Mouse (Mus musculus) activated CD4-positive, CD25-positive, alpha-beta regulatory T cell, adult 4 months (primary cell): ENCODE results near the gene Nhsl1. TPM values are rescaled to one million over a fixed set of nuclear protein-coding genes. Genes with fewer than 3 reads are reported as not detected.
A peak's percentile ranks its signal among the peaks of the same experiment; 100 is the strongest.
"Not testable (repeated sequence)": the region's sequence is repeated elsewhere in the genome, so short reads cannot be mapped to it uniquely, and the experiment has no call there.

ENCODE experiments used
- ATAC-seq: one replicate; pipeline ENCODE4 v1.8.0; 2017
- polyA plus RNA-seq, 2 experiments: library from polyadenylated mRNA; unstranded; fragments of 100-300 nt; shearing (Covaris generic); gene quantifications; one replicate each; pipeline ENCODE4 v1.2.1; 2017

The Nhsl1 gene
- polyA plus RNA-seq, 2 experiments from 2014 or later = 0.54 to 0.69 TPM

GRCm38 (mm10) chr10:18447299-18447698 is 128.5 kb downstream of the Nhsl1 start:
- ATAC-seq = no peak

GRCm38 (mm10) chr10:18448896-18449295 is 130.1 kb downstream of the Nhsl1 start:
- not testable (repeated sequence) for ATAC-seq

- ATAC-seq = no peak
Observed at GRCm38 (mm10) chr10:18453380-18453779, 134.6 kb downstream of the Nhsl1 start.

GRCm38 (mm10) chr10:18454161-18454560 is 135.4 kb downstream of the Nhsl1 start:
- no peak for ATAC-seq

GRCm38 (mm10) chr10:18455301-18455920 is 136.6 kb downstream of the Nhsl1 start:
- no peak for ATAC-seq

GRCm38 (mm10) chr10:18457808-18458475 is 139.2 kb downstream of the Nhsl1 start:
- ATAC-seq = no peak

- ATAC-seq = no peak
Observed at GRCm38 (mm10) chr10:18461336-18461735, 142.6 kb downstream of the Nhsl1 start.

GRCm38 (mm10) chr10:18463071-18463841 is 144.5 kb downstream of the Nhsl1 start:
- ATAC-seq = no peak

- no peak for ATAC-seq
Observed at GRCm38 (mm10) chr10:18468396-18468795, 149.6 kb downstream of the Nhsl1 start.

GRCm38 (mm10) chr10:18469279-18470135 is 150.7 kb downstream of the Nhsl1 start:
- peak; percentile 76 for ATAC-seq

- no peak for ATAC-seq
Observed at GRCm38 (mm10) chr10:18470351-18471060, 151.7 kb downstream of the Nhsl1 start.

GRCm38 (mm10) chr10:18471648-18472047 is 152.9 kb downstream of the Nhsl1 start:
- ATAC-seq = no peak

GRCm38 (mm10) chr10:18475126-18475525 is 156.3 kb downstream of the Nhsl1 start:
- no peak for ATAC-seq

GRCm38 (mm10) chr10:18478294-18478693 is 159.5 kb downstream of the Nhsl1 start:
- ATAC-seq = no peak

GRCm38 (mm10) chr10:18479285-18479684 is 160.5 kb downstream of the Nhsl1 start:
- ATAC-seq = no peak

- ATAC-seq = no peak
Observed at GRCm38 (mm10) chr10:18480836-18481235, 162.1 kb downstream of the Nhsl1 start.

GRCm38 (mm10) chr10:18482558-18483141 is 163.9 kb downstream of the Nhsl1 start:
- ATAC-seq = no peak

- no peak for ATAC-seq
Observed at GRCm38 (mm10) chr10:18483658-18484057, 164.9 kb downstream of the Nhsl1 start.

- no peak for ATAC-seq
Observed at GRCm38 (mm10) chr10:18484731-18485130, 165.9 kb downstream of the Nhsl1 start.

- ATAC-seq = no peak
Observed at GRCm38 (mm10) chr10:18488239-18488803, 169.5 kb downstream of the Nhsl1 start.

- ATAC-seq = no peak
Observed at GRCm38 (mm10) chr10:18489936-18490335, 171.2 kb downstream of the Nhsl1 start.
